Mouse (Mus musculus): ENCODE results near the gene Vmn2r85. TPM values are rescaled to one million over a fixed set of nuclear protein-coding genes. Genes with fewer than 3 reads are reported as not detected.
"Not testable (repeated sequence)": the region's sequence is repeated elsewhere in the genome, so short reads cannot be mapped to it uniquely, and the experiment has no call there.

The Vmn2r85 gene
- not detected in 2 replicates for polyA plus RNA-seq (2012; rRNA removed)

DNA sequence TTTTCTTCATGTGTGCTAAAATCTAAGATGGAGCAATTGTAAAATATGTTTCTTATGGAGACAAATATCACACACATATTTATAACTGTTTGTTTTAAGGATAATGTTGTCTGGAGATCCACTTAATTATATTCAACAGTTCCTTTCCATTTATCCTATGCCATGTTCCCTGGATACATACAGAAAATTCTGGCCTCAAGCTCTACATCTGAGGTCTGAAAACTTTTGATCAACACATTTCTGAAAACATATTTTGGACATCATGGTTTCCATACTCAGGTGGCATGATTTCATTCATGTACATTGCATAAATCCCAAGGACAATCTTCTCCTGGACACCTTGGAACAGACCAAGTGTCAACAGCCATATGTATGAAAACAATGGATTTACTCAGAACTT, at the start of gene Vmn2r85:
TSS of gene Vmn2r85 (minus strand) at position 101 of the 400 bp plus-strand sequence.
- not testable (repeated sequence) for H3K36me3 ChIP-seq (ENCODE audit: control insufficient read depth, insufficient read depth, low read length); H3K4me1 ChIP-seq (replicated peaks; ENCODE audit: control insufficient read depth, insufficient read depth, low read length); H3K4me3 ChIP-seq (ENCODE audit: control insufficient read depth, insufficient read depth, low read length); H3K27me3 ChIP-seq (ENCODE audit: control insufficient read depth, insufficient read depth, low read length); DNase-seq; H3K27ac ChIP-seq (ENCODE audit: control insufficient read depth, insufficient read depth, low read length)

DNA sequence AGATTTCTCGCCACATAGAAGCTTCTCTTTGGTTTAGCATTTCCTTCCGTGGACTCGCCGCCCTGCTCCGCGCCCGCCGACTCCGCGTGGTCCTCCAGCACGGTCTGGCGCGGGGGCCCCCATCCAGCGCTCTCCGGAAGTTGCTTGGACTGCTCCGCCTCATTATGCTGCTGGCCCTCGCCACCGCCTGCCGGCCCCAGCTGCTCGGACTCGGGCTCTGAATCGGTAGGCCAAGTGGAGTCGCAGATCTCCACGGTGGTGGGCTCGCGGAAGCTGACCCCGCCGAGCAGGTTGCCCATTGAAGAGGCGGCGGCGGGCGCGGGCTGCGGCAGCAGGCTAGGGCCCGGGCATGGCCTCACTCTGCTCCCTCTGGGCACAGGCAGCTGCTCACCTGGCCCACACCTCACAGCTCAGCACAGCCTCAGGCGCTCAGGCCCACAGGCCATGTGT, 40.8 kb upstream of the Vmn2r85 start:
- DNase-seq = no peak
- H3K4me3 ChIP-seq (ENCODE audit: control insufficient read depth, insufficient read depth, low read length) = peak overlapping the region; percentile 19
- no peak for TF ChIP-seq CTCF (IDR thresholded peaks at IDR 0.05; ENCODE audit: borderline replicate concordance, control insufficient read depth, extremely low read depth, insufficient read depth, low read length, poor library complexity)
- TF ChIP-seq POLR2A (IDR thresholded peaks at IDR 0.05; ENCODE audit: control insufficient read depth, extremely low read depth, insufficient read depth, low read length, poor library complexity) = no peak

DNA sequence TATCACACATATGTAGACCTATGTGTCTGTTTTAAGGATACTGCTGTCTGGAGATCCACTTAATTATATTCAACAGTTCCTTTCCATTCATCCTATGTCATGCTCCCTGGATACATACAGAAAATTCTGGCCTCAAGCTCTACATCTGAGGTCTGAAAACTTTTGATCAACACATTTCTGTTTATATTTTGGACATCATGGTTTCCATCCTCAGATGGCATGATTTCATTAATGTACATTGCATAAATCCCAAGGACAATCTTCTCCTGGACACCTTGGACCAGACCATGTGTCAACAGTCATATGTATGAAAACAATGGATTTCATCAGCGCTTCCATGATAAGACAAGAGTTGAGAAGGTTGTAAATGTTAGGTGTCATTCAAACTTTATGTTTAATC, 26.4 kb upstream of the Vmn2r85 start, which contains the start of gene Vmn2r86:
TSS of gene Vmn2r86 (minus strand) at position 101 of the 400 bp plus-strand sequence.
- DNase-seq; H3K4me3 ChIP-seq (ENCODE audit: control insufficient read depth, insufficient read depth, low read length); H3K27ac ChIP-seq (ENCODE audit: control insufficient read depth, insufficient read depth, low read length); H3K36me3 ChIP-seq (ENCODE audit: control insufficient read depth, insufficient read depth, low read length); H3K4me1 ChIP-seq (replicated peaks; ENCODE audit: control insufficient read depth, insufficient read depth, low read length); H3K27me3 ChIP-seq (ENCODE audit: control insufficient read depth, insufficient read depth, low read length): not testable (repeated sequence)
- WGBS = 98% methylated on average over 1 of the region's 1 CpGs

More for the DNA sequence above, 40.8 kb upstream of the Vmn2r85 start:
- 8% methylated on average over 36 of the region's 36 CpGs for whole genome bisulfite sequencing
- Histone ChIP-seq H3K4me1 (replicated peaks; ENCODE audit: control insufficient read depth, insufficient read depth, low read length) (peaks cover 3% of the 10 kb centered on the region; the same call in 1 of the 2 replicates), H3K27ac (ENCODE audit: control insufficient read depth, insufficient read depth, low read length) (no peak overlapping the region), H3K27me3 (ENCODE audit: control insufficient read depth, insufficient read depth, low read length) (peaks cover 4% of the 10 kb centered on the region; the same call in 1 of the 2 replicates), H3K36me3 (ENCODE audit: control insufficient read depth, insufficient read depth, low read length) (no peaks in the 10 kb centered on the region)

DNA sequence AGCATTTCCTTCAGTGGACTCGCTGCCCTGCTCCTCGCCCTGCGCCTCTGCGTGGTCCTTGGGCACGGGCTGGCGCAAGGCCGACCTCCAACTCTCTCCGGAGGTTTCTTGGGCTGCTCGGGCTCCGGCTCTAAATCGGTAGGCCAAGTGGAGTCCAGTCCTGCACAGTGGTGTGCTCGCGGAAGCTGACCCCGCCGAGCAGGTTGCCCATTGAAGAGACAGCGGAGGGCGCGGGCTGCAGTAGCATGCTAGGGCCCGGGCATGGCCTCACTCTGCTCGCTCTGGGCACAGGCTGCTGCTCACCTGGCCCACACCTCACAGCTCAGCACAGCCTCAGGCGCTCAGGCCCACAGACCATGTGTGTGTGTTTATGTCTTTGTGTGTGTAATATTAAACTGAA, 15.3 kb upstream of the Vmn2r85 start:
- H3K36me3 ChIP-seq (ENCODE audit: control insufficient read depth, insufficient read depth, low read length) = no peaks in the 10 kb centered on the region
- TF ChIP-seq CTCF (IDR thresholded peaks at IDR 0.05; ENCODE audit: borderline replicate concordance, control insufficient read depth, extremely low read depth, insufficient read depth, low read length, poor library complexity) = no peak
- TF ChIP-seq POLR2A (IDR thresholded peaks at IDR 0.05; ENCODE audit: control insufficient read depth, extremely low read depth, insufficient read depth, low read length, poor library complexity) = no peak
- no peaks in the 10 kb centered on the region for H3K4me1 ChIP-seq (replicated peaks; ENCODE audit: control insufficient read depth, insufficient read depth, low read length)
- no peaks in the 10 kb centered on the region for H3K27me3 ChIP-seq (ENCODE audit: control insufficient read depth, insufficient read depth, low read length)
- 95% methylated on average over 21 of the region's 21 CpGs for WGBS
- no peak overlapping the region for H3K4me3 ChIP-seq (ENCODE audit: control insufficient read depth, insufficient read depth, low read length)
- H3K27ac ChIP-seq (ENCODE audit: control insufficient read depth, insufficient read depth, low read length) = no peak overlapping the region
- DNase-seq = no peak

DNA sequence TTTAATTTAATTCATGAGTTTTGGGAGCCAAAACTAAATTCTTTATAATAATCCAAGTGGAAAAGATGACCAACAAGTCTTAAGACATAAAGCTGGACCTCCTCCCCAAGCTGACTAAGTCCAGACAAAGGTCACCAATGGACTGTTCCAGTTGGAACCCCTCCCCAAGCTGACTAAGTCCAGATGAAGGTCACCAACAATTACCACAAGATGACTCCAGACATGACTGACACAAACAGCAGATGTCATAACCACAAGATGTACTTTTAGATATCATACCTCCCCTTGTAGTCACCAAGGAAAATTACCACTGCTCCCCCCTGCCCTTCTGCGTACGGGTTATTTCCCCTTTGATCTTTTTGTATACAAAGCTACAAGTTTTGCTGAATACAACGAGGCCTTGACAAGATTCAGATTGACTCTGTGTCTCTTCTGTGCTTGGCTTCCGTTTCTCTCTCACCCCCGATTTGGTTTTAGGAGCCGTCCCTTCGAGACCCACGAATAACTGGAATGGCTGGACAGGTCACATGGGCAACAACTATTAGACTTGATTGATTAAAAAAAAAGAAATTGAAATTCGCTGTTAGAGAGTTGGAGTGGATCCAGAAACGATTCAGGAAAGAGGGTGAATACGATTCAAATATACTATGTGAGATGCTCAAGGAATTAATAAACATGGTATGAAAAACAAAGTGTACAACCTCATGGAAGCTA, 4.8 kb upstream of the Vmn2r85 start:
- H3K27ac ChIP-seq (ENCODE audit: control insufficient read depth, insufficient read depth, low read length); DNase-seq; H3K27me3 ChIP-seq (ENCODE audit: control insufficient read depth, insufficient read depth, low read length); H3K4me3 ChIP-seq (ENCODE audit: control insufficient read depth, insufficient read depth, low read length); H3K4me1 ChIP-seq (replicated peaks; ENCODE audit: control insufficient read depth, insufficient read depth, low read length); H3K36me3 ChIP-seq (ENCODE audit: control insufficient read depth, insufficient read depth, low read length): not testable (repeated sequence)
- WGBS = 81% methylated on average over 11 of the region's 11 CpGs

DNA sequence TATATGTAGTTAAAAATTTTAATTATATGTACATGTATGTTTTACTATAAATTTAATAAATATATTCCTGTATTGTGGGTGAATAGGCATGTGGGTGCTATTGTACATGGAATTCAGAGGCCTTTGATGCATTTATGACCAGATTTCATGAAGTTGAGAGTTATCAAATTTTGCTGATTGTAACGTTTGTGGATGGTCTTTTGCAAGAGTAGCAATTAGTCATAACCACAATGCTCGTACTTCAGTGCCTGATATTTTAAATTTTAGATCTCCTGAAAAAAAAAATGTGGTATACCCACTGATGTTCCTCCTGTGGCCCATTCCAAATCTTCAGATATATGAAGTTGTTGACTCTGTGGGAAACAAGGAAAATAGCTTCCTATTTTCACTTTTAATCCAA, 7.1 kb downstream of the Vmn2r85 start:
- H3K36me3 ChIP-seq (ENCODE audit: control insufficient read depth, insufficient read depth, low read length); H3K27me3 ChIP-seq (ENCODE audit: control insufficient read depth, insufficient read depth, low read length); DNase-seq; H3K27ac ChIP-seq (ENCODE audit: control insufficient read depth, insufficient read depth, low read length); H3K4me1 ChIP-seq (replicated peaks; ENCODE audit: control insufficient read depth, insufficient read depth, low read length); H3K4me3 ChIP-seq (ENCODE audit: control insufficient read depth, insufficient read depth, low read length): not testable (repeated sequence)
- 82% methylated on average over 2 of the region's 2 CpGs for WGBS

DNA sequence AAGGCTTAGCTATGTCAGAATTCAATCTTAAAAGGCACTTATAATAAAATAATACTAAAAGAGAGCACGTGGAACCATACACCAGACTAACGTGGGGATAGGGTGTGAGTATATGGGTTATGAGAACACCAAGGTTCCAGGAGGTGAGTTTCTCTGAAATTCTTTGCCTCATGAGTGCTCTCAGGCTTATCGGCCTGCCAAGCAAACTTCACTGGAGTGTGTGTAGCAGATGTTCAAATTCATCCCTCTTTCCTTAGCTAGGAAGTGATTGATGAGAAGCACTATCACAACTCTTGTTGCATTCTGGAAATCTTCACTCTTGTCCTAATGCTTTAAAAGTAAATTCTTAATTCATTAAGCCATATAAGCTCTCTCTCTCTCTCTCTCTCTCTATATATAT, 9.1 kb downstream of the Vmn2r85 start:
- Histone ChIP-seq H3K27me3 (ENCODE audit: control insufficient read depth, insufficient read depth, low read length) (no peaks in the 10 kb centered on the region), H3K27ac (ENCODE audit: control insufficient read depth, insufficient read depth, low read length) (no peak overlapping the region), H3K4me1 (replicated peaks; ENCODE audit: control insufficient read depth, insufficient read depth, low read length) (no peaks in the 10 kb centered on the region), H3K36me3 (ENCODE audit: control insufficient read depth, insufficient read depth, low read length) (no peaks in the 10 kb centered on the region), H3K4me3 (ENCODE audit: control insufficient read depth, insufficient read depth, low read length) (no peak overlapping the region)
- 96% methylated on average over 3 of the region's 3 CpGs for WGBS
- no peak for DNase-seq
- TF ChIP-seq POLR2A (IDR thresholded peaks at IDR 0.05; ENCODE audit: control insufficient read depth, extremely low read depth, insufficient read depth, low read length, poor library complexity) = no peak
- TF ChIP-seq CTCF (IDR thresholded peaks at IDR 0.05; ENCODE audit: borderline replicate concordance, control insufficient read depth, extremely low read depth, insufficient read depth, low read length, poor library complexity) = no peak

DNA sequence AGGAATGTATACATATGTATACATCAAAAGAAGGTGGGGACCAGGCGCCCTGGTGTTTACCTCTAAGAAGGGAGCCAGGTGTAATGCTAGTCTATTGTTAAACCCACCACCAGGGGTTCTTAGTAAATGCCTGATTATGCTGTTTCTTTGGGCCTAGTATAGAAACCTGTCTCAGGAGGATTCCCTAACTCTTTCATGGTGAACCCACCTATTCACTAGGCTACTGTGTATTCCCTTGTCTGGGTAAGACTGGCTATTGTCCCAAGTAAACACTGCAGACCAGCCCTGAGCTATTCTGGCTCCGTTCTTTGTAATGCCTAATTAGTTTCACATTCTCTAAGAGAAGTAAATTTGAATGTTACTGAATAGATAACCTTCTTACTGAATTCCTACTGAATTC, 9.5 kb downstream of the Vmn2r85 start:
- 91% methylated on average over 2 of the region's 2 CpGs for WGBS

DNA sequence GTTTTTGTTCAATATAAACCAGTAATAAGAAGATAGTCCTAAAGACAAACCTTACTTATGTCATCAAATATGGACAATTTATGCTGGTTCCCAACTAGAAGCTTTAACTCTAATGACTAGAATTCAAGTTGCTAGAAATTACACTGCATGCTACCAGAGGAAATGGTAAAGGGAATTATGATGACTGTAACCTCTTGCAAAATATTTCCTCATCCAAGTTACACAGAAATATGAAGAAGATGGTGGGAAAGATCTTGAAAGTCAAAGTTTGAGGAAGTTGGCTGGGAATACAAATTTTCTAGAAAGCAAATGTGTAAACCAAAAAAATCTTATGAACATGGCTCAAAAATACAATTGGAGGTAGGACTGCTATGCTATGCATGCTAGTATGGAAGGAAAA, 13.2 kb downstream of the Vmn2r85 start:
- H3K36me3 ChIP-seq (ENCODE audit: control insufficient read depth, insufficient read depth, low read length); H3K4me1 ChIP-seq (replicated peaks; ENCODE audit: control insufficient read depth, insufficient read depth, low read length); H3K27me3 ChIP-seq (ENCODE audit: control insufficient read depth, insufficient read depth, low read length); H3K27ac ChIP-seq (ENCODE audit: control insufficient read depth, insufficient read depth, low read length); H3K4me3 ChIP-seq (ENCODE audit: control insufficient read depth, insufficient read depth, low read length); DNase-seq: not testable (repeated sequence)

More for the DNA sequence above, 9.5 kb downstream of the Vmn2r85 start:
- H3K27me3 ChIP-seq (ENCODE audit: control insufficient read depth, insufficient read depth, low read length); H3K36me3 ChIP-seq (ENCODE audit: control insufficient read depth, insufficient read depth, low read length); H3K4me1 ChIP-seq (replicated peaks; ENCODE audit: control insufficient read depth, insufficient read depth, low read length); H3K4me3 ChIP-seq (ENCODE audit: control insufficient read depth, insufficient read depth, low read length); H3K27ac ChIP-seq (ENCODE audit: control insufficient read depth, insufficient read depth, low read length); DNase-seq: not testable (repeated sequence)

DNA sequence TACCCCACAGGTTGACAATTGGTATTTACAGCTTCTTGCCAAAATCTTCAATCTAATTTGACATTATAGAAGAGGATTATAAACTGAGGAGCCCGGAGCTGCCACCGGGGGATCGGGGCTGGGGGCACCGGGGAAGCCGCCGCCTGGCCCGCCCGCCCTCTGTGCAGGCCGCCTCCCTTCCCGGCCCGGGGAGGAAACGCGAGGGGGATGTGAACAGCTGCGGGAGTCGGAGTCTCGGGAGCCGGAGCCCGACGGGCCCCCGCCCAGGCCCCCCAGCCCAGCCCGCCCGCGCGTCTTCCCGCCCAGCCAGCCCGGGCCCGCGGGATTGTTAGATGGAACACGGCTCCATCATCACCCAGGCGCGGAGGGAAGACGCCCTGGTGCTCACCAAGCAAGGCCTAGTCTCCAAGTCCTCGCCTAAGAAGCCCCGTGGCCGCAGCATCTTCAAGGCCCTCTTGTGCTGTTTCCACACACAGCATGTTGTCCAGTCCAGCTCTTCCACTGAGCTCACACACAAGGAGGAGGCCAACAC, 17.3 kb downstream of the Vmn2r85 start:
- not testable (repeated sequence) for H3K4me3 ChIP-seq (ENCODE audit: control insufficient read depth, insufficient read depth, low read length); H3K27ac ChIP-seq (ENCODE audit: control insufficient read depth, insufficient read depth, low read length); DNase-seq; H3K27me3 ChIP-seq (ENCODE audit: control insufficient read depth, insufficient read depth, low read length); H3K36me3 ChIP-seq (ENCODE audit: control insufficient read depth, insufficient read depth, low read length); H3K4me1 ChIP-seq (replicated peaks; ENCODE audit: control insufficient read depth, insufficient read depth, low read length)
- 80% methylated on average over 28 of the region's 35 CpGs for WGBS
